Mouse (Mus musculus) brain, adult 10 weeks (tissue): ENCODE data around the gene Polr3a. TPM values are rescaled to one million over a fixed set of nuclear protein-coding genes. Genes with fewer than 3 reads are reported as not detected.

Source experiments
- polyA plus RNA-seq: library from polyadenylated mRNA; stranded (reverse); fragments of 350-450 nt; fragmentation: Illumina TruSeq; extraction: RNeasy Lipid Tissue Mini Kit (QIAGEN cat#74804); gene quantifications from one replicate; pipeline ENCODE4 v1.2.3, GENCODE M21; 2015; ENCODE audit warnings: low read depth, low replicate concordance

Polr3a gene
- 14.5 TPM for polyA plus RNA-seq

GRCm38 (mm10) chr14:24486773-24487227 lies at the start of gene Polr3a, which contains the start of gene Rps24:
Polr3a (minus strand) TSS chr14:24487058.
Rps24 (plus strand) TSS chr14:24487125.

Other genes with a start within 250 kb of the Polr3a start
- gene Dlg5, start 241.1 kb downstream of the Polr3a start, polyA plus RNA-seq = 21.5 TPM
- gene E330034G19Rik, start 193.8 kb downstream of the Polr3a start, polyA plus RNA-seq = not detected
- 2,580 TPM for gene Rps24, start 67 bp upstream of the Polr3a start, polyA plus RNA-seq